Mouse (Mus musculus) spleen, embryonic (tissue): Measurements from ENCODE around the gene Pcnx3.

Experiments
- CTCF ChIA-PET: fragments of 350-600 bp; sonication (Branson Sonifier 250); formaldehyde crosslinking; loops from one replicate; lab custom pipeline; 2022; lab: Charles Lee

The Pcnx3 gene

GRCm38 (mm10) chr19:5685861-5686260, 2.8 kb downstream of the Pcnx3 start:
- CTCF ChIA-PET = no interaction called here

GRCm38 (mm10) chr19:5685431-5685830, 3.3 kb downstream of the Pcnx3 start:
- CTCF ChIA-PET = no interaction called here

- CTCF ChIA-PET = interaction anchor here (0.6 kb wide), 1 partner anchor 440 kb away, joined by 5 read pairs; no protein-coding TSS in a partner anchor
These were observed 3.7 kb downstream of the Pcnx3 start for GRCm38 (mm10) chr19:5684985-5685384.

GRCm38 (mm10) chr19:5684236-5684635, 4.5 kb downstream of the Pcnx3 start:
- CTCF ChIA-PET = interaction anchor here (0.6 kb wide), 3 partner anchors 106 to 602 kb away, joined by 4 to 8 read pairs (median 5); no protein-coding TSS in a partner anchor

GRCm38 (mm10) chr19:5680432-5680831, 8.3 kb downstream of the Pcnx3 start:
- CTCF ChIA-PET = no interaction called here

GRCm38 (mm10) chr19:5668372-5668771, 20.3 kb downstream of the Pcnx3 start:
- CTCF ChIA-PET = no interaction called here

GRCm38 (mm10) chr19:5666386-5666785, 22.3 kb downstream of the Pcnx3 start:
- CTCF ChIA-PET = no interaction called here

- CTCF ChIA-PET = no interaction called here
These were observed 23.2 kb downstream of the Pcnx3 start for GRCm38 (mm10) chr19:5665465-5665864.

- CTCF ChIA-PET = no interaction called here
These were observed 23.9 kb downstream of the Pcnx3 start for GRCm38 (mm10) chr19:5664669-5665257.

GRCm38 (mm10) chr19:5662981-5663913, 25.5 kb downstream of the Pcnx3 start, which contains the start of gene Sipa1:
Sipa1 (minus strand) TSS chr19:5663707.
- CTCF ChIA-PET = interaction anchor here (0.7 kb wide), 1 partner anchor 53 kb away, joined by 19 read pairs; no protein-coding TSS in a partner anchor

GRCm38 (mm10) chr19:5662310-5662709, 26.4 kb downstream of the Pcnx3 start:
- CTCF ChIA-PET = no interaction called here

- CTCF ChIA-PET = interaction anchor here (0.9 to 1.2 kb wide), 2 partner anchors 29 to 92 kb away, joined by 3 read pairs; no protein-coding TSS in a partner anchor
These were observed 27.6 kb downstream of the Pcnx3 start for GRCm38 (mm10) chr19:5660942-5661751.

GRCm38 (mm10) chr19:5654720-5655298, 33.9 kb downstream of the Pcnx3 start:
- CTCF ChIA-PET = no interaction called here

- CTCF ChIA-PET = no interaction called here
These were observed 34.6 kb downstream of the Pcnx3 start for GRCm38 (mm10) chr19:5653969-5654719.

GRCm38 (mm10) chr19:5652570-5652969, 36.1 kb downstream of the Pcnx3 start:
- CTCF ChIA-PET = no interaction called here

- CTCF ChIA-PET = no interaction called here
These were observed 37.0 kb downstream of the Pcnx3 start for GRCm38 (mm10) chr19:5651502-5652274.

- CTCF ChIA-PET = interaction anchor here (0.6 kb wide), 1 partner anchor 1625 kb away, joined by 3 read pairs; no protein-coding TSS in a partner anchor
These were observed 39.4 kb downstream of the Pcnx3 start for GRCm38 (mm10) chr19:5649298-5649741.

GRCm38 (mm10) chr19:5648401-5649297, 40.1 kb downstream of the Pcnx3 start:
- CTCF ChIA-PET = interaction anchor here (0.5 to 0.6 kb wide), 2 partner anchors 11 to 1626 kb away, joined by 3 read pairs; no protein-coding TSS in a partner anchor
